Mouse (Mus musculus) forebrain, embryonic 14.5 days (tissue): ENCODE measurements at regions not wholly inside any gene's neighbourhood (a gene's known extent, or its start where the extent isn't known, plus 50 kb on each side); places are given as distances from the start of the nearest gene placed in this dataset.

Experiments used
- ATAC-seq: fragments of 200-750 bp; cut with Nextera tagmentation; 2 replicates; pipeline ENCODE4 v1.8.0; 2017; ENCODE audit warnings: mild to moderate bottlenecking, moderate library complexity
- DNase-seq: peaks from one replicate; pipeline ENCODE4 v3.0.0-alpha.2; 2015; ENCODE audit warnings: low spot score
- H3K27ac ChIP-seq: fragments of 300-500 bp; sonication (generic); 2 replicates; pipeline ENCODE4 v1.5.1; 2014; ENCODE audit warnings: low read depth, mild to moderate bottlenecking, control low read depth, low read length, moderate library complexity
- H3K27me3 ChIP-seq: fragments of 300-500 bp; sonication (generic); replicated peaks from 2 replicates; pipeline ENCODE4 v1.6.1; 2014; ENCODE audit warnings: low read length, control low read depth, mixed read lengths; ENCODE audit not compliant: control insufficient read depth, insufficient read depth
- H3K36me3 ChIP-seq: fragments of 300-500 bp; sonication (generic); 2 replicates; pipeline ENCODE4 v1.6.1; 2014; ENCODE audit warnings: low read length, control low read depth; ENCODE audit not compliant: control insufficient read depth, insufficient read depth
- H3K4me1 ChIP-seq: fragments of 300-500 bp; sonication (generic); 2 replicates; pipeline ENCODE4 v1.6.1; 2014; ENCODE audit warnings: antibody characterized with exemption, low read length, control low read depth; ENCODE audit not compliant: control insufficient read depth, insufficient read depth
- H3K4me2 ChIP-seq: fragments of 300-500 bp; sonication (generic); 2 replicates; pipeline ENCODE4 v1.6.1; 2014; ENCODE audit warnings: mild to moderate bottlenecking, control low read depth, low read length
- H3K4me3 ChIP-seq: fragments of 300-500 bp; sonication (generic); 2 replicates; pipeline ENCODE4 v1.5.1; 2014; ENCODE audit warnings: low read depth, low read length, control low read depth
- H3K9ac ChIP-seq: fragments of 300-500 bp; sonication (generic); 2 replicates; pipeline ENCODE4 v1.6.1; 2014; ENCODE audit warnings: mild to moderate bottlenecking, low read length, control low read depth, moderate library complexity
- H3K9me3 ChIP-seq: fragments of 300-500 bp; sonication (generic); replicated peaks from 2 replicates; pipeline ENCODE4 v1.6.1; 2016; ENCODE audit warnings: low read length, control low read depth, mixed read lengths; ENCODE audit not compliant: control insufficient read depth
- WGBS: fragments of 180-500 bp; shearing (Covaris S2); extraction: QIAGEN DNeasy Blood & Tissue Kit; methylation state at CpG from one replicate; pipeline ENCODE4 v1.1.7; 2014; 5-methylcytosine and 5-hydroxymethylcytosine counted together

DNA sequence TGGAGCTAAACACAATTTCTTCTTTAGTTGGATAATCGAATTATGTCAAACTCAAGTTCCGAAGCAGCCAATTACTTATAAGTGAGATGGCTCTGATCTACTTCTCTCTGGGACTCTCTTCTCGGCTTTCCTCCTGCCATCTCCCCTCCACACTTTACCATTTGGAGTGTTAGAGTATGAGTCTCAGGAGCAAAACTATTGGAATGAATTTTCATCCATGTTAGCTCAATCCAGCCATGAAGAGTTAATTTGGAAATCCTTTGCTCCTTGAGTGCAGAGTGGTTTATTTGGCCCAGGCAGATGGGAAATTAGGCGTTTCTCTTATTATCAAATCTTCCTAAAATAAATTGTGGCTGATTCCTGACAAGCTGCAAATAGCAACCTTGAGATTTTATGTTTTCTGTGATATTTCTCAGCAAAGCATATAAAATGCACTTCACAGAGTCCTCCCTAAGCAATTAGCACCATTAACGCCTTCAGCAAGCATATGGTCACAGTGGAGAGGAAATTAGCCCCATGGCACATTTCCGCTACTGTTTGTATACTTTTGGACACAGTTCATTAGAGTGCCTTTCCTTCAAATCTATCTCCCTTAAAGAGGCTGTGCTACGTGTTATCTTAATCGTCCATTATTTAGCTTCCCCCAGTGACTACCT lies 1189.1 kb downstream of the Fam181b start:
- H3K9ac ChIP-seq, result no peak overlapping the region
- H3K4me2 ChIP-seq, result no peak overlapping the region
- H3K4me3 ChIP-seq, result no peak overlapping the region
- no peaks in the 10 kb centered on the region for H3K4me1 ChIP-seq
- H3K9me3 ChIP-seq, result no peaks in the 10 kb centered on the region
- 71% methylated on average over 8 of the region's 8 CpGs for WGBS
- no peaks in the 10 kb centered on the region for H3K36me3 ChIP-seq
- DNase-seq (peak; percentile 53), ATAC-seq (peak; percentile 54; the same call in 1 of the 2 replicates)
- no peaks in the 10 kb centered on the region for H3K27me3 ChIP-seq
- H3K27ac ChIP-seq, result no peak overlapping the region

DNA sequence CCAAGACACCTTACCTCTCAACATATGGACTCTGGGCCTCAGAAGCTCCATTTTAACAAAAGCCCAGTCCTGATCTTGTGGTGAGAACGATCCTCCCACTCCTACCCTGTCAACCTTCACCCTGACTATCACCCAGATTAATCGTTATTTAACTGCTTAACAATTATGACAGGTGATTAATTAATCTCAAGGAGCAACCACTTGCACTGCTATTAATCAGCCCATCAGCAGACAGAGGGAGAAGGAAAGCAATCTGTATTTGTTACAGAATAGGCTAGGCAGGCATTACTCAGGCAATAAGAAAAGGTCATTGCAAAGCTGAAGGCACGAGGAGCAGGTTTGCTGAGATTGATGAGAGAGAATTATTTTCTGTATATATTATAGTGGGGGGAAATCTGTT lies 1201.9 kb downstream of the Fam181b start:
- no peak overlapping the region for H3K4me3 ChIP-seq
- WGBS, result 63% methylated on average over 3 of the region's 3 CpGs
- ATAC-seq, result no peak
- H3K27ac ChIP-seq, result no peak overlapping the region
- no peak for DNase-seq
- no peak overlapping the region for H3K9ac ChIP-seq
- no peaks in the 10 kb centered on the region for H3K36me3 ChIP-seq
- H3K4me1 ChIP-seq, result no peaks in the 10 kb centered on the region
- H3K27me3 ChIP-seq, result no peaks in the 10 kb centered on the region
- H3K4me2 ChIP-seq, result no peak overlapping the region
- H3K9me3 ChIP-seq, result no peaks in the 10 kb centered on the region

DNA sequence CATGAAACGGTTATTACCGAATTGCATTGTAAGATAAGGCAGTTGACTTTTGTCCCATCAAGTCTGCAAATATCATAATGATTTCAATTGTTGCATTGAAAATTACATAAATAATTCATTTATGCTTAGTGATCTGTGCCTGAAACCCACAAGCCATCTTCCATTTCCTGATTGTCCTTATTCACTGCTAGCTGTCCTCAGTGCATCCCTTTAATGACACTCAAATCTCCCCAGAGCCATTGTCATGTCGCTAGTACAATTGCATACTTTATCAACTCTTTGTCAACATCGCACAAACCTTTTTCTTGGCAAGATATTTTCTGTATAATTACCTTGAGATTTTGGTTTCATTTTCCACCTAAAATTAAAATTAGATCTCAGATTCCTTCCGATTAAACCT lies 1202.3 kb downstream of the Fam181b start:
- Histone ChIP-seq H3K36me3 (no peaks in the 10 kb centered on the region), H3K4me2 (no peak overlapping the region), H3K4me1 (no peaks in the 10 kb centered on the region), H3K9ac (no peak overlapping the region), H3K9me3 (no peaks in the 10 kb centered on the region), H3K4me3 (no peak overlapping the region), H3K27me3 (no peaks in the 10 kb centered on the region), H3K27ac (no peak overlapping the region)
- ATAC-seq (no peak), DNase-seq (no peak)
- WGBS, result 87% methylated on average over 5 of the region's 5 CpGs

DNA sequence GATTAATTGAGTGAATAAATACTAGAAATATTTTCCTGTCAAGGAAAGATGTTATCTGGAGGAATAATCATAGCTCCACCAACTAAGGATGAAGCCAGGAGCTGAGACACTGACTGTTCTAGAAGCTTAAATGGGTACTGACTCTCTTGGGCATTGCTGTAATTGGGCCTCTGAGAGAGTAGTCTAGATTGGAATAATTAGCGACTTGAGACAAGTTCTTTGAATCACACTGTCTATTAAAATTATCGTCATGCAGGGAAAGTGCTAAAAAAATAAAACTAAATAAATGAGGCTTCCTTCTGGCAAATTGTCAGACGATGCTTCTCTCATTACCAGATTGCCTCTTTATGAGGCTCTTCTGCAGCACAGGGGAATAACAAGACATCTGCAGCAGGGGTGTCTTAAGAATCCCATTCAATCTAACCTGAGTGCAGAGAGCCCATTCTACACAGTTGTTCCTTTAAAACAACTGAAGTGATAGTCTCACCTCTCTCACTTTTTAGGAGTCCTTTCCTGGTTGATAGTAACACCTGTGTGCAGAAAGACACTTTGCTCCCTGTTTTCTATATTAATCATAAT lies 1203.5 kb downstream of the Fam181b start:
- WGBS, result 52% methylated on average over 3 of the region's 3 CpGs
- Histone ChIP-seq H3K4me2 (no peak overlapping the region), H3K4me3 (no peak overlapping the region), H3K9me3 (no peaks in the 10 kb centered on the region), H3K9ac (no peak overlapping the region), H3K36me3 (no peaks in the 10 kb centered on the region), H3K27me3 (no peaks in the 10 kb centered on the region), H3K27ac (no peak overlapping the region), H3K4me1 (no peaks in the 10 kb centered on the region)
- DNase-seq, result peak; percentile 52
- no peak for ATAC-seq

DNA sequence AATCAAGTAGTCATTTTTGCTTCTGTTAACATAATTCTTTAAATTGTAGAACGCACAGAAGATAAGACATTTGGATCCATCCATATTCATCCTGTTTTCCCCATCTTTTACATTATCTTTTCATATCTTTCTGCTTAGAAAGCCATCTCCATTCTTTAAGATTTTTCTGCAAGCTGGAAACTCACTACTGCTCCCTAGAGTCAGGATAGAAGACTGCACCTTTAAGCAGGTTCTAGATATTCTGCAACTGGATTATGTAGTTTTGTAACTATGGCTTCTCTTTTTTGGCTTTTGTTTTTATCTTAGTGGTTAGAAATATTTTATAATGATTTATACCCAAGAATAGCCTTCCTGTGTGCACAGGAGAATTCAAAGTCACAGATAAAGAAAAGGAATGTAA lies 1225.9 kb downstream of the Fam181b start:
- no peak overlapping the region for H3K27ac ChIP-seq
- ATAC-seq (no peak), DNase-seq (no peak)
- no peaks in the 10 kb centered on the region for H3K4me1 ChIP-seq
- no peak overlapping the region for H3K9ac ChIP-seq
- no peaks in the 10 kb centered on the region for H3K9me3 ChIP-seq
- no peak overlapping the region for H3K4me2 ChIP-seq
- WGBS, result 93% methylated on average over 1 of the region's 1 CpGs
- no peaks in the 10 kb centered on the region for H3K27me3 ChIP-seq
- no peaks in the 10 kb centered on the region for H3K36me3 ChIP-seq
- H3K4me3 ChIP-seq, result no peak overlapping the region

DNA sequence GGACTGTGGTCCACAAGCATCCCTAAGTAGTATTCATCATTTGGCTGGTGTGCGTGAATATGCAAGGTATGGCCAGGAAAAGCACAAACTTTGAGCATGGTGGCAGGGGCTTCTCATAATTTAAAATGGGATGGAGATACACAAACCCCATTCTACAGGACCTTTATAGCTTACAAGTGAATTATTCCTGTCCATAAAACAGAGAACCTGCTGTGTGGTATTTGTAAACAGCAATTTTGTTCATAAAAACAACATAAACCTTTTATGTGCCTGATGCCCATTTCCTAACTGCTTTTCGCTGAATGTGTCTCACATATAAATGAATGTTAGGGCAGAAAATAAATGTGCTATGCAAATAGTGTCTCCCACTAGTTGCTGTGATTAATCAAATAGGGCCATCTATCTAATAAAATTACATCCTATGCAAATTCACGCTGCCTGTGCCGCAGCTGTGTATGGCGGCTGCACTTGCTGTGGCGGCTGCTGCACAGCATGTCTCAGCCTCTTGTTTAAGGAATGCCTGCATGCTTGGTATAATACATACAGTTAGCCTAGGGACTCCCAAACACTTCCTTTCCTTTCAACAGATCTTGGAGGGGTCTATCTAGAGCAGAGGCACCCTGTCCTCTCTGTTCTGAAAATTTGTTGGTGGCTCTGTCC lies 1235.4 kb downstream of the Fam181b start:
- WGBS, result 92% methylated on average over 6 of the region's 6 CpGs
- no peaks in the 10 kb centered on the region for H3K27me3 ChIP-seq
- ATAC-seq (no peak), DNase-seq (no peak)
- no peak overlapping the region for H3K27ac ChIP-seq
- H3K36me3 ChIP-seq, result no peaks in the 10 kb centered on the region
- no peak overlapping the region for H3K9ac ChIP-seq
- no peaks in the 10 kb centered on the region for H3K9me3 ChIP-seq
- H3K4me3 ChIP-seq, result no peak overlapping the region
- H3K4me2 ChIP-seq, result no peak overlapping the region
- H3K4me1 ChIP-seq, result no peaks in the 10 kb centered on the region

DNA sequence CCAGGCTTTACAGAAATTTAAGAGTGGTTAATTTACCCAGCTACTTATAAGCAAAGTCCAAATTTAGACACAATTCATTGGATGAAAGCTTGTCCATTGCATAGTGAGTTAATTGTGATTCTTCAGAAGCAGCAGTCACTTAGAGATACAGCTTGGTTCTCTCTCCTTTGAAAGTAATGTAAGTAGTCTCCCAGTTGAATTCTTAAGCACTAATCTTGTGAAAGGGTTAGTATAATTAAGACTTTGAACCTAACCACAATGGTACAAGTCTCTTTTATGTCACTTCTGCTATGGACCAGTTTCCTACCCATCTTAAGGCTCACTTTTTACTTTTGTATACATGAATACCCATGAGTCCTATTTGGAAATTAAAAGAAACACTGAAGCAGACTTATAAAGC lies 1252.9 kb downstream of the Fam181b start:
- Histone ChIP-seq H3K4me2 (no peak overlapping the region), H3K4me1 (no peaks in the 10 kb centered on the region), H3K36me3 (no peaks in the 10 kb centered on the region), H3K27me3 (no peaks in the 10 kb centered on the region), H3K9me3 (no peaks in the 10 kb centered on the region), H3K9ac (no peak overlapping the region), H3K4me3 (no peak overlapping the region), H3K27ac (no peak overlapping the region)
- DNase-seq (peak; percentile 27), ATAC-seq (peak; percentile 55; the same call in 1 of the 2 replicates)
